Mouse (Mus musculus): Measurements from ENCODE around the gene Ly75.

Gene Ly75

GRCm38 (mm10) chr2:60382858-60383669 is at the start of gene Ly75:
Ly75 (minus strand) TSS chr2:60383303.
- peak; percentile 80 to 88 for DNase-seq (ENCODE audit: low spot score in 2 of 2)

- DNase-seq (ENCODE audit: low spot score in 2 of 2) = no peak
Measured at GRCm38 (mm10) chr2:60430315-60431021, 47.4 kb upstream of the Ly75 start.

GRCm38 (mm10) chr2:60418075-60418474 is 35.0 kb upstream of the Ly75 start:
- peak; percentile 56 to 85 for DNase-seq (ENCODE audit: low spot score in 2 of 2)

- DNase-seq (ENCODE audit: low spot score in 2 of 2) = no peak
Measured at GRCm38 (mm10) chr2:60414334-60414733, 31.2 kb upstream of the Ly75 start.

GRCm38 (mm10) chr2:60413006-60413650 is 30.0 kb upstream of the Ly75 start:
- DNase-seq (ENCODE audit: low spot score in 2 of 2) = no peak

- no peak for DNase-seq (ENCODE audit: low spot score in 2 of 2)
Measured at GRCm38 (mm10) chr2:60411181-60411580, 28.1 kb upstream of the Ly75 start.

- no peak for DNase-seq (ENCODE audit: low spot score in 2 of 2)
Measured at GRCm38 (mm10) chr2:60409989-60410763, 27.1 kb upstream of the Ly75 start.

- no peak for DNase-seq (ENCODE audit: low spot score in 2 of 2)
Measured at GRCm38 (mm10) chr2:60409194-60409593, 26.1 kb upstream of the Ly75 start.

- no peak for DNase-seq (ENCODE audit: low spot score in 2 of 2)
Measured at GRCm38 (mm10) chr2:60407387-60407786, 24.3 kb upstream of the Ly75 start.

- DNase-seq (ENCODE audit: low spot score in 2 of 2) = no peak
Measured at GRCm38 (mm10) chr2:60405431-60405830, 22.3 kb upstream of the Ly75 start.

- DNase-seq (ENCODE audit: low spot score in 2 of 2) = no peak
Measured at GRCm38 (mm10) chr2:60404763-60405162, 21.7 kb upstream of the Ly75 start.

- no peak for DNase-seq (ENCODE audit: low spot score in 2 of 2)
Measured at GRCm38 (mm10) chr2:60401694-60402093, 18.6 kb upstream of the Ly75 start.

- DNase-seq (ENCODE audit: low spot score in 2 of 2) = no peak
Measured at GRCm38 (mm10) chr2:60393786-60394185, 10.7 kb upstream of the Ly75 start.

- DNase-seq (ENCODE audit: low spot score in 2 of 2) = no peak
Measured at GRCm38 (mm10) chr2:60392286-60392685, 9.2 kb upstream of the Ly75 start.

GRCm38 (mm10) chr2:60387363-60387762 is 4.3 kb upstream of the Ly75 start:
- DNase-seq (ENCODE audit: low spot score in 2 of 2) = no peak

- DNase-seq (ENCODE audit: low spot score in 2 of 2) = no peak
Measured at GRCm38 (mm10) chr2:60386835-60387234, 3.7 kb upstream of the Ly75 start.

- no peak for DNase-seq (ENCODE audit: low spot score in 2 of 2)
Measured at GRCm38 (mm10) chr2:60384763-60385085, 1.6 kb upstream of the Ly75 start.

GRCm38 (mm10) chr2:60384083-60384762 is 1.1 kb upstream of the Ly75 start:
- no peak for DNase-seq (ENCODE audit: low spot score in 2 of 2)

GRCm38 (mm10) chr2:60382346-60382745 is 757 bp downstream of the Ly75 start:
- DNase-seq (ENCODE audit: low spot score in 2 of 2) = no peak

- DNase-seq (ENCODE audit: low spot score in 2 of 2) = no peak
Measured at GRCm38 (mm10) chr2:60377260-60377659, 5.8 kb downstream of the Ly75 start.

- DNase-seq (ENCODE audit: low spot score in 2 of 2) = no peak
Measured at GRCm38 (mm10) chr2:60375608-60376107, 7.4 kb downstream of the Ly75 start.
